Mouse (Mus musculus) midbrain, embryonic 15.5 days (tissue): ENCODE measurements around the gene Unk. TPM values are rescaled to one million over a fixed set of nuclear protein-coding genes. Genes with fewer than 3 reads are reported as not detected.
"Not testable (repeated sequence)": the region's sequence is repeated elsewhere in the genome, so short reads cannot be mapped to it uniquely, and the experiment has no call there.

Source experiments
- ATAC-seq: fragments of 200-750 bp; cut with Nextera tagmentation; replicated peaks from 2 replicates; pipeline ENCODE4 v1.8.0; 2017; ENCODE audit warnings: moderate TSS enrichment
- H3K27ac ChIP-seq: fragments of 300-500 bp; sonication (generic); 2 replicates; pipeline ENCODE4 v1.5.1; 2015; ENCODE audit warnings: mild to moderate bottlenecking, inconsistent platforms
- H3K27me3 ChIP-seq: fragments of 300-500 bp; sonication (generic); replicated peaks from 2 replicates; pipeline ENCODE4 v1.6.1; 2015; ENCODE audit warnings: inconsistent platforms
- H3K36me3 ChIP-seq: fragments of 300-500 bp; sonication (generic); replicated peaks from 2 replicates; pipeline ENCODE4 v1.6.1; 2015; ENCODE audit warnings: inconsistent platforms
- H3K4me1 ChIP-seq: fragments of 300-500 bp; sonication (generic); 2 replicates; pipeline ENCODE4 v1.6.1; 2015; ENCODE audit warnings: inconsistent platforms
- H3K4me2 ChIP-seq: fragments of 300-500 bp; sonication (generic); 2 replicates; pipeline ENCODE4 v1.6.1; 2015; ENCODE audit warnings: inconsistent platforms, mild to moderate bottlenecking, moderate library complexity
- H3K4me3 ChIP-seq: fragments of 300-500 bp; sonication (generic); 2 replicates; pipeline ENCODE4 v1.5.1; 2015; ENCODE audit warnings: mild to moderate bottlenecking, inconsistent platforms
- H3K9ac ChIP-seq: fragments of 300-500 bp; sonication (generic); 2 replicates; pipeline ENCODE4 v1.6.1; 2015; ENCODE audit warnings: mild to moderate bottlenecking, inconsistent platforms
- H3K9me3 ChIP-seq: fragments of 300-500 bp; sonication (generic); 2 replicates; pipeline ENCODE4 v1.6.1; 2016; ENCODE audit warnings: inconsistent platforms
- WGBS: fragments of 180-500 bp; shearing (Covaris S2); methylation state at CpG from one replicate; pipeline ENCODE4 v1.1.7; 2015; ENCODE audit warnings: mixed read lengths; 5-methylcytosine and 5-hydroxymethylcytosine counted together
- polyA plus RNA-seq: library from polyadenylated mRNA; unstranded; fragments of >200 nt; fragmentation: Nextera tagmentation; extraction: Ambion mirVana; gene quantifications from 2 replicates; pipeline ENCODE4 v1.2.1, GENCODE M21; 2015

Gene Unk
- polyA plus RNA-seq, 1 experiment from 2014 or later, result 39.7 TPM

GRCm38 (mm10) chr11:116012262-116012947, 17.7 kb upstream of the Unk start, which contains the start of gene Galk1:
Galk1 (minus strand) TSS chr11:116012719.
- peak; percentile 80 for ATAC-seq
- no peaks in the 10 kb centered on the region for H3K27me3 ChIP-seq
- H3K4me2 ChIP-seq, result peak within 1 kb of the TSS; percentile 83
- no peaks in the 10 kb centered on the region for H3K36me3 ChIP-seq
- H3K4me3 ChIP-seq, result peak within 1 kb of the TSS; percentile 57
- no peaks in the 10 kb centered on the region for H3K9me3 ChIP-seq
- H3K27ac ChIP-seq, result peak within 1 kb of the TSS; percentile 78
- peaks cover 18% of the 10 kb centered on the region for H3K4me1 ChIP-seq
- under 1% methylated on average over 55 of the region's 55 CpGs for WGBS
- peak within 1 kb of the TSS; percentile 61 for H3K9ac ChIP-seq

- Histone ChIP-seq H3K9ac (no peak overlapping the region), H3K27ac (no peak overlapping the region), H3K27me3 (no peaks in the 10 kb centered on the region), H3K4me1 (peaks cover 18% of the 10 kb centered on the region), H3K9me3 (no peaks in the 10 kb centered on the region), H3K4me3 (no peak overlapping the region), H3K4me2 (no peak overlapping the region), H3K36me3 (no peaks in the 10 kb centered on the region)
- ATAC-seq, result no peak
- WGBS, result 56% methylated on average over 8 of the region's 8 CpGs
Observed at GRCm38 (mm10) chr11:116014821-116015220, 15.3 kb upstream of the Unk start.

- ATAC-seq, result no peak
Observed at GRCm38 (mm10) chr11:116018106-116018505, 12.0 kb upstream of the Unk start.

GRCm38 (mm10) chr11:116018867-116019266, 11.3 kb upstream of the Unk start:
- not testable (repeated sequence) for ATAC-seq, H3K4me3 ChIP-seq, H3K36me3 ChIP-seq, H3K9ac ChIP-seq, H3K4me2 ChIP-seq, H3K9me3 ChIP-seq, H3K27me3 ChIP-seq, H3K27ac ChIP-seq
- H3K4me1 ChIP-seq, result peaks cover 20% of the 10 kb centered on the region
- 90% methylated on average over 4 of the region's 4 CpGs for WGBS

More at GRCm38 (mm10) chr11:116018106-116018505, 12.0 kb upstream of the Unk start:
- no peak overlapping the region for H3K27ac ChIP-seq
- no peak overlapping the region for H3K4me3 ChIP-seq
- 22% methylated on average over 6 of the region's 6 CpGs for WGBS
- H3K4me2 ChIP-seq, result no peak overlapping the region
- H3K9me3 ChIP-seq, result no peaks in the 10 kb centered on the region
- H3K27me3 ChIP-seq, result no peaks in the 10 kb centered on the region
- 0 out of 2 replicates have a peak, but pooled peaks cover 6% of the 10 kb centered on the region for H3K36me3 ChIP-seq
- no peak overlapping the region for H3K9ac ChIP-seq
- H3K4me1 ChIP-seq, result peaks cover 20% of the 10 kb centered on the region

- H3K4me2 ChIP-seq, result no peak overlapping the region
- H3K27me3 ChIP-seq, result no peaks in the 10 kb centered on the region
- H3K36me3 ChIP-seq, result 0 out of 2 replicates have a peak, but pooled peaks cover 6% of the 10 kb centered on the region
- H3K27ac ChIP-seq, result no peak overlapping the region
- H3K4me3 ChIP-seq, result no peak overlapping the region
- ATAC-seq, result no peak
- no peak overlapping the region for H3K9ac ChIP-seq
- WGBS, result 67% methylated on average over 1 of the region's 1 CpGs
- peaks cover 20% of the 10 kb centered on the region for H3K4me1 ChIP-seq
- H3K9me3 ChIP-seq, result no peaks in the 10 kb centered on the region
Observed at GRCm38 (mm10) chr11:116019360-116019791, 10.7 kb upstream of the Unk start.

GRCm38 (mm10) chr11:116019976-116020411, 10.1 kb upstream of the Unk start:
- 0 out of 2 replicates have a peak overlapping the region, but pooled peaks have one; percentile 29 for H3K27ac ChIP-seq
- no peak overlapping the region for H3K4me2 ChIP-seq
- no peak overlapping the region for H3K9ac ChIP-seq
- no peaks in the 10 kb centered on the region for H3K9me3 ChIP-seq
- peaks cover 20% of the 10 kb centered on the region for H3K4me1 ChIP-seq
- no peak for ATAC-seq
- H3K27me3 ChIP-seq, result no peaks in the 10 kb centered on the region
- WGBS, result 77% methylated on average over 2 of the region's 2 CpGs
- H3K36me3 ChIP-seq, result 0 out of 2 replicates have a peak, but pooled peaks cover 6% of the 10 kb centered on the region
- no peak overlapping the region for H3K4me3 ChIP-seq

GRCm38 (mm10) chr11:116020519-116020922, 9.6 kb upstream of the Unk start:
- H3K4me2 ChIP-seq, result no peak overlapping the region
- H3K4me3 ChIP-seq, result no peak overlapping the region
- peaks cover 20% of the 10 kb centered on the region for H3K4me1 ChIP-seq
- no peaks in the 10 kb centered on the region for H3K27me3 ChIP-seq
- 49% methylated on average over 1 of the region's 1 CpGs for WGBS
- 0 out of 2 replicates have a peak, but pooled peaks cover 6% of the 10 kb centered on the region for H3K36me3 ChIP-seq
- ATAC-seq, result no peak
- H3K9me3 ChIP-seq, result no peaks in the 10 kb centered on the region
- no peak overlapping the region for H3K9ac ChIP-seq
- 0 out of 2 replicates have a peak overlapping the region, but pooled peaks have one; percentile 29 for H3K27ac ChIP-seq

- 81% methylated on average over 6 of the region's 6 CpGs for WGBS
- H3K36me3 ChIP-seq, result 0 out of 2 replicates have a peak, but pooled peaks cover 6% of the 10 kb centered on the region
- H3K27ac ChIP-seq, result 0 out of 2 replicates have a peak overlapping the region, but pooled peaks have one; percentile 20
- peak overlapping the region; percentile 77 for H3K4me3 ChIP-seq
- no peaks in the 10 kb centered on the region for H3K9me3 ChIP-seq
- no peaks in the 10 kb centered on the region for H3K27me3 ChIP-seq
- H3K9ac ChIP-seq, result peak overlapping the region; percentile 25; the same call in 1 of the 2 replicates
- H3K4me2 ChIP-seq, result peak overlapping the region; percentile 76
- ATAC-seq, result no peak
- peaks cover 20% of the 10 kb centered on the region for H3K4me1 ChIP-seq
Observed at GRCm38 (mm10) chr11:116021328-116022220, 8.5 kb upstream of the Unk start.

GRCm38 (mm10) chr11:116022256-116022780, 7.8 kb upstream of the Unk start:
- Histone ChIP-seq H3K9me3 (no peaks in the 10 kb centered on the region), H3K36me3 (0 out of 2 replicates have a peak, but pooled peaks cover 6% of the 10 kb centered on the region), H3K4me3 (peak overlapping the region; percentile 77), H3K27ac (no peak overlapping the region), H3K4me2 (peak overlapping the region; percentile 76), H3K9ac (peak overlapping the region; percentile 34; the same call in 1 of the 2 replicates), H3K27me3 (no peaks in the 10 kb centered on the region), H3K4me1 (peaks cover 20% of the 10 kb centered on the region)
- WGBS, result 67% methylated on average over 4 of the region's 4 CpGs
- no peak for ATAC-seq

- not testable (repeated sequence) for H3K27me3 ChIP-seq, H3K36me3 ChIP-seq, H3K9me3 ChIP-seq, ATAC-seq
- Histone ChIP-seq H3K27ac (peak overlapping the region; percentile 99), H3K4me3 (peak overlapping the region; percentile 77), H3K9ac (peak overlapping the region; percentile 98), H3K4me2 (peak overlapping the region; percentile 76), H3K4me1 (peaks cover 20% of the 10 kb centered on the region)
- 5% methylated on average over 18 of the region's 18 CpGs for WGBS
Observed at GRCm38 (mm10) chr11:116023074-116023770, 6.9 kb upstream of the Unk start.

GRCm38 (mm10) chr11:116023771-116024355, 6.3 kb upstream of the Unk start:
- ATAC-seq, result peak; percentile 72
- WGBS, result 0% methylated on average over 57 of the region's 57 CpGs
- Histone ChIP-seq H3K4me2 (peak overlapping the region; percentile 76), H3K36me3 (0 out of 2 replicates have a peak, but pooled peaks cover 6% of the 10 kb centered on the region), H3K27ac (peak overlapping the region; percentile 99), H3K9ac (peak overlapping the region; percentile 98), H3K27me3 (no peaks in the 10 kb centered on the region), H3K9me3 (no peaks in the 10 kb centered on the region), H3K4me1 (peaks cover 20% of the 10 kb centered on the region), H3K4me3 (peak overlapping the region; percentile 77)
